Mouse (Mus musculus) heart, embryonic 11.5 days (tissue): ENCODE results near the gene Gpr152. TPM values are rescaled to one million over a fixed set of nuclear protein-coding genes. Genes with fewer than 3 reads are reported as not detected.

Experiments
- ATAC-seq: fragments of 200-750 bp; cut with Nextera tagmentation; replicated peaks from 2 replicates; pipeline ENCODE4 v1.8.0; 2017; ENCODE audit warnings: moderate library complexity; ENCODE audit not compliant: insufficient number of reproducible peaks, low FRiP score, low TSS enrichment
- H3K27ac ChIP-seq: fragments of 300-500 bp; sonication (generic); 2 replicates; pipeline ENCODE4 v1.5.1; 2014; ENCODE audit warnings: mild to moderate bottlenecking, low read depth, low read length
- H3K27me3 ChIP-seq: fragments of 300-500 bp; sonication (generic); 2 replicates; pipeline ENCODE4 v1.6.1; 2014; ENCODE audit warnings: mild to moderate bottlenecking, low read length, mixed read lengths; ENCODE audit not compliant: control insufficient read depth, insufficient read depth
- H3K36me3 ChIP-seq: fragments of 300-500 bp; sonication (generic); 2 replicates; pipeline ENCODE4 v1.6.1; 2014; ENCODE audit warnings: mild to moderate bottlenecking, low read length, moderate library complexity, mixed read lengths; ENCODE audit not compliant: control insufficient read depth, insufficient read depth
- H3K4me1 ChIP-seq: fragments of 300-500 bp; sonication (generic); 2 replicates; pipeline ENCODE4 v1.6.1; 2014; ENCODE audit warnings: low read length; ENCODE audit not compliant: control insufficient read depth, insufficient read depth
- H3K4me2 ChIP-seq: fragments of 300-500 bp; sonication (generic); 2 replicates; pipeline ENCODE4 v1.6.1; 2014; ENCODE audit warnings: mild to moderate bottlenecking, moderate library complexity
- H3K4me3 ChIP-seq: fragments of 300-500 bp; sonication (generic); 2 replicates; pipeline ENCODE4 v1.5.1; 2014; ENCODE audit warnings: low read depth, low read length
- H3K9ac ChIP-seq: fragments of 300-500 bp; sonication (generic); 2 replicates; pipeline ENCODE4 v1.6.1; 2014; ENCODE audit warnings: mild to moderate bottlenecking, low read depth, low read length, moderate library complexity
- H3K9me3 ChIP-seq: fragments of 300-500 bp; sonication (generic); replicated peaks from 2 replicates; pipeline ENCODE4 v1.6.1; 2016; ENCODE audit warnings: low read length; ENCODE audit not compliant: control insufficient read depth
- WGBS: fragments of 180-500 bp; shearing (Covaris S2); extraction: QIAGEN DNeasy Blood & Tissue Kit; methylation state at CpG from one replicate; pipeline ENCODE4 v1.1.7; 2014; ENCODE audit not compliant: insufficient replicate concordance; 5-methylcytosine and 5-hydroxymethylcytosine counted together
- polyA plus RNA-seq: library from polyadenylated mRNA; unstranded; fragments of >200 nt; fragmentation: Nextera tagmentation; extraction: Ambion mirVana; gene quantifications from 2 replicates; pipeline ENCODE4 v1.2.1, GENCODE M21; 2014

The Gpr152 gene
- polyA plus RNA-seq, result not detected in 2 replicates

GRCm38 (mm10) chr19:4139446-4139845 is at the start of gene Gpr152:
Gene Gpr152 (plus strand): TSS chr19:4139787.
- H3K4me2 ChIP-seq, result no peak within 1 kb of the TSS
- no peaks in the 10 kb centered on the region for H3K4me1 ChIP-seq
- WGBS, result 74% methylated on average over 2 of the region's 2 CpGs
- H3K9me3 ChIP-seq, result no peaks in the 10 kb centered on the region
- no peaks in the 10 kb centered on the region for H3K27me3 ChIP-seq
- no peak within 1 kb of the TSS for H3K4me3 ChIP-seq
- H3K9ac ChIP-seq, result no peak within 1 kb of the TSS; the same call in 1 of the 2 replicates
- no peak within 1 kb of the TSS for H3K27ac ChIP-seq
- no peak for ATAC-seq
- no peaks in the 10 kb centered on the region for H3K36me3 ChIP-seq

DNA sequence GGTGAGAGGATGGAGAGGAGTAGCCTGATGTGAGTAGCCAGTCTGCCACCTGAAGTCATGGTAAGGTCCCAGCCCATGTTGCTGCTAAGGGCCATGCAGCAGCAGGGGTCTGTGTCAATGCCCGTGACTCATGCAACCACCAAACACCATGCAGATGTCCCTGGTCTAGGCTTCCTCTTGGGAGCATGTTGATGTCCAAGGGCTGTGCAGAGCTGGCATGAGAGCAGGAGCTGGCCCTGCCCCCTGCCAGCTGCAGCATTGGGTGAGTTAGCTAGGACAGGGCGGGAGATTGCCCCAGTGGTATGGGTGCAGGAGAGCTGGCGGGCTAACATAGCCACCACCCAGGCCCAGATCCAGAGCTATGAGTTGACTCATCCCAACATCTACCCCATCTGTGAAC is 49.1 kb upstream of the Gpr152 start:
- no peak overlapping the region for H3K27ac ChIP-seq
- no peak overlapping the region for H3K4me3 ChIP-seq
- ATAC-seq, result no peak
- peaks cover 9% of the 10 kb centered on the region for H3K27me3 ChIP-seq
- no peaks in the 10 kb centered on the region for H3K36me3 ChIP-seq
- H3K4me1 ChIP-seq, result no peaks in the 10 kb centered on the region
- WGBS, result 86% methylated on average over 3 of the region's 3 CpGs
- no peak overlapping the region for H3K4me2 ChIP-seq
- H3K9me3 ChIP-seq, result no peaks in the 10 kb centered on the region
- H3K9ac ChIP-seq, result no peak overlapping the region

GRCm38 (mm10) chr19:4091383-4091782 is 48.2 kb upstream of the Gpr152 start:
- peaks cover 7% of the 10 kb centered on the region for H3K27me3 ChIP-seq
- H3K4me2 ChIP-seq, result no peak overlapping the region
- 54% methylated on average over 2 of the region's 2 CpGs for WGBS

DNA sequence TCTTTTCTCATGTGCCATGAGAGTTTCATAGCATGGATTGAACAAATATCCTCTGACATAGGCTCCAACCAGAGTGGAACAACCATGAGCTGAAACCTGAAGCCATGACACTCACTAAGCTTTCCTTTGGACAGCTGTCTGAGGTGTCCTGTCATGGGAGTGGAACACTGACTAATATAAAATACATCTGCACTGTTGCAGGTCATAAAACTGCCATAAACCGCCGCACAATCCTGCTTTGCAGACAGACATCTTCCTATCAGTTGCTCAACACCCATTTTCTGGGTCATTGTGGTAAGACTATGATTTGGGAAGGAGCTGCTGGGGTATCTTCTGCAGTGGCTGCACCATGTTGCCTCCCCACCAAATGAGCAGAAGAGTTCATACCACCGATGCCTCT is 46.8 kb upstream of the Gpr152 start:
- Histone ChIP-seq H3K4me2 (no peak overlapping the region), H3K4me1 (peaks cover 9% of the 10 kb centered on the region), H3K36me3 (no peaks in the 10 kb centered on the region), H3K27me3 (peaks cover 7% of the 10 kb centered on the region), H3K9me3 (no peaks in the 10 kb centered on the region), H3K4me3 (no peak overlapping the region), H3K27ac (no peak overlapping the region), H3K9ac (no peak overlapping the region)
- 87% methylated on average over 3 of the region's 3 CpGs for whole genome bisulfite sequencing
- ATAC-seq, result no peak

More at GRCm38 (mm10) chr19:4091383-4091782, 48.2 kb upstream of the Gpr152 start:
- no peak overlapping the region for H3K9ac ChIP-seq
- ATAC-seq, result no peak
- no peak overlapping the region for H3K4me3 ChIP-seq
- H3K4me1 ChIP-seq, result peaks cover 3% of the 10 kb centered on the region; the same call in 1 of the 2 replicates
- no peaks in the 10 kb centered on the region for H3K36me3 ChIP-seq
- H3K27ac ChIP-seq, result no peak overlapping the region
- no peaks in the 10 kb centered on the region for H3K9me3 ChIP-seq

DNA sequence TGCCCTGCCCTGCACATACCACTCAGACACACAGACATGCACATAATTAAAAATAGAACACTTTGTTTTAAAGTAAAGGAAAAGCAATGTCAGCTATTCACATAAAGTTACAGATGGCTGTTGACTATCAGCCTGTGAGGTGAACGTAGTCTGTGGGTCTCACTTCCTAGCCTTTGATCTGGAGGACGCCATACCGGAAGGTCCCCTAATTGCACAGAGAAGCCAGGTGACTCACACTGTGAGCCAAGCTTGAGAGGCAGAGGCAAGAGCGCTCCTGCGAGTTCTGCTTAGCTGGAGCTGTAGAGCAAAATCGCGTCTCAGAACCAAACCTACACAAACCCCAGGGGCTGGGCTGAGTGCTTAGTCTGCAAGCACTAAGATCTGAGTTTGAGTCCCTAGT is 45.8 kb upstream of the Gpr152 start:
- ATAC-seq, result no peak
- H3K27me3 ChIP-seq, result peaks cover 4% of the 10 kb centered on the region
- no peak overlapping the region for H3K27ac ChIP-seq
- 66% methylated on average over 7 of the region's 7 CpGs for WGBS
- no peak overlapping the region for H3K4me3 ChIP-seq
- H3K36me3 ChIP-seq, result no peaks in the 10 kb centered on the region
- H3K9ac ChIP-seq, result no peak overlapping the region
- peaks cover 15% of the 10 kb centered on the region for H3K4me1 ChIP-seq
- H3K4me2 ChIP-seq, result no peak overlapping the region
- H3K9me3 ChIP-seq, result no peaks in the 10 kb centered on the region

- no peaks in the 10 kb centered on the region for H3K9me3 ChIP-seq
- H3K27me3 ChIP-seq, result no peaks in the 10 kb centered on the region; the same call in 1 of the 2 replicates
- H3K4me1 ChIP-seq, result peaks cover 19% of the 10 kb centered on the region
- no peak overlapping the region for H3K4me3 ChIP-seq
- H3K36me3 ChIP-seq, result no peaks in the 10 kb centered on the region
- ATAC-seq, result no peak
- WGBS, result 83% methylated on average over 3 of the region's 3 CpGs
- H3K27ac ChIP-seq, result no peak overlapping the region
- H3K4me2 ChIP-seq, result no peak overlapping the region
- no peak overlapping the region for H3K9ac ChIP-seq
Measured at GRCm38 (mm10) chr19:4094348-4094747, 45.2 kb upstream of the Gpr152 start.

- Histone ChIP-seq H3K4me2 (no peak overlapping the region), H3K27me3 (peaks cover 4% of the 10 kb centered on the region), H3K4me1 (peaks cover 24% of the 10 kb centered on the region), H3K4me3 (no peak overlapping the region), H3K9me3 (no peaks in the 10 kb centered on the region), H3K9ac (no peak overlapping the region), H3K27ac (no peak overlapping the region), H3K36me3 (no peaks in the 10 kb centered on the region)
- WGBS, result 71% methylated on average over 5 of the region's 5 CpGs
- no peak for ATAC-seq
Measured at GRCm38 (mm10) chr19:4094774-4095303, 44.7 kb upstream of the Gpr152 start.

DNA sequence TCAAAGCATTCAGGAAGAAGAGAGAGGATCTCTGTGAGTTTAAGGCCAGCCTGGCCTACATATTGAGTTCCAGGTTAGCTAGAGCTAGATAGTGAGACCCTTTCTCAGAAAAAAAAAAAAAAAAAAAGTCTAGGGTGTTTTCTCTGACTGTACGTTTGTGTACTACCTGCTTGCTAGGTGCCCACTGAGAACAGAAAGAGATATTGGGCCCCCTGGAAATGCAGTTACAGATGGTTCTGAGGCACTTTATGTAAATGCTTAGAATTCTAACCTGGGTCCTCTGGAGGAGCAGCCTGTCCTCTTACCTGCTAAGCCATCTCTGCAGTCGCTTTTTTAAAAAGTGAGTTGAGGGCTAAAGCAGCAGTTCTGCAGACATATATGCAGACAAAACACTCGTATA is 43.8 kb upstream of the Gpr152 start:
- no peak for ATAC-seq
- no peaks in the 10 kb centered on the region for H3K36me3 ChIP-seq
- no peak overlapping the region for H3K27ac ChIP-seq
- no peaks in the 10 kb centered on the region for H3K9me3 ChIP-seq
- H3K27me3 ChIP-seq, result peaks cover 10% of the 10 kb centered on the region
- no peak overlapping the region for H3K4me2 ChIP-seq
- H3K4me3 ChIP-seq, result no peak overlapping the region
- 59% methylated on average over 3 of the region's 3 CpGs for WGBS
- H3K9ac ChIP-seq, result no peak overlapping the region
- H3K4me1 ChIP-seq, result peaks cover 27% of the 10 kb centered on the region
